ENCODE assay signal across 31 mouse cellular contexts in genomic region chr14:55152951-55153481, GRCm38 (mm10). TPM values are rescaled to one million over a fixed set of nuclear protein-coding genes. Genes with fewer than 3 reads are reported as not detected.
DNase-seq lines count a peak whose midpoint lies in the region; ATAC-seq lines count a peak whose summit lies in the region.
"Had no signal": no experiment of that assay in that cellular context is flagged by ENCODE, and none has a peak within 500 bp of the region (broad histone marks: within the 10 kb centered on the region; RNA-seq: fewer than 3 reads in every experiment).

No protein-coding gene starts in this region.

- H3K4me3 ChIP-seq in kidney, embryonic 14.5 days (ENCODE audit: low read length), result no peak overlapping the region
- peak overlapping the region; percentile 5 for H3K4me3 ChIP-seq in megakaryocyte, embryonic 14.5 days (replicated peaks)
- H3K4me3 ChIP-seq: embryonic facial prominence, embryonic 10.5 days; embryonic facial prominence, embryonic 15.5 days; heart, embryonic 10.5 days; heart, embryonic 15.5 days; hindbrain, embryonic 13.5 days; layer of hippocampus, adult 2 months; limb, embryonic 13.5 days; liver, embryonic 13.5 days; midbrain, embryonic 10.5 days; midbrain, embryonic 15.5 days; neural tube, embryonic 15.5 days had no signal

- DNase-seq in kidney, adult 11 months, result peak; percentile 48
- DNase-seq in kidney, adult 9 months, result peak; percentile 49
- DNase-seq in yolk sac, embryonic 10.5 days (ENCODE audit: low spot score), result peak; percentile 24
- DNase-seq: adrenal gland, postnatal 10 days; cerebellum, adult 8-10 months; cerebellum, postnatal 25 days; gastrocnemius, postnatal 14 days; liver, embryonic 13.5 days; lung, adult 18-20 months; lung, postnatal 4 days; right cerebral cortex, postnatal 4 days had no signal

- no peak overlapping the region for H3K9ac ChIP-seq in kidney, embryonic 14.5 days (ENCODE audit: low read depth, low read length)
- H3K9ac ChIP-seq: embryonic facial prominence, embryonic 15.5 days; heart, embryonic 15.5 days; hindbrain, embryonic 13.5 days; limb, embryonic 13.5 days; liver, embryonic 13.5 days; midbrain, embryonic 15.5 days; neural tube, embryonic 15.5 days had no signal

- no peaks in the 10 kb centered on the region for H3K9me3 ChIP-seq in kidney, embryonic 14.5 days (ENCODE audit: control insufficient read depth, low read length)
- H3K9me3 ChIP-seq in megakaryocyte, embryonic 14.5 days, result no peaks in the 10 kb centered on the region
- H3K9me3 ChIP-seq: embryonic facial prominence, embryonic 10.5 days; embryonic facial prominence, embryonic 15.5 days; heart, embryonic 10.5 days; heart, embryonic 15.5 days; hindbrain, embryonic 13.5 days; limb, embryonic 13.5 days; liver, embryonic 13.5 days; midbrain, embryonic 10.5 days; midbrain, embryonic 15.5 days; neural tube, embryonic 15.5 days had no signal

- no peak for ATAC-seq in kidney, embryonic 14.5 days (ENCODE audit: low FRiP score, low TSS enrichment)
- ATAC-seq in megakaryocyte, adult 5-6 weeks (ENCODE audit: poor library complexity, severe bottlenecking), result no peak
- no peak for ATAC-seq in megakaryocyte-erythroid progenitor cell, adult 5-6 weeks (replicated peaks; ENCODE audit: low FRiP score, low TSS enrichment, poor library complexity, severe bottlenecking)
- ATAC-seq: CD4-positive, CD25-positive, alpha-beta regulatory T cell, adult 4 months; forebrain, embryonic 14.5 days; lung, postnatal 0 days; midbrain, embryonic 15.5 days had no signal

- no peak overlapping the region for H3K4me2 ChIP-seq in kidney, embryonic 14.5 days (replicated peaks; ENCODE audit: low read depth, low read length)
- H3K4me2 ChIP-seq: embryonic facial prominence, embryonic 15.5 days; heart, embryonic 15.5 days; hindbrain, embryonic 13.5 days; limb, embryonic 13.5 days; liver, embryonic 13.5 days; midbrain, embryonic 15.5 days; neural tube, embryonic 15.5 days had no signal

- no peak overlapping the region for H3K27ac ChIP-seq in kidney, embryonic 14.5 days (ENCODE audit: low read depth, low read length)
- H3K27ac ChIP-seq: embryonic facial prominence, embryonic 10.5 days; embryonic facial prominence, embryonic 15.5 days; heart, embryonic 10.5 days; heart, embryonic 15.5 days; hindbrain, embryonic 13.5 days; kidney, postnatal 0 days; layer of hippocampus, adult 2 months; limb, embryonic 13.5 days; liver, embryonic 13.5 days; midbrain, embryonic 10.5 days; midbrain, embryonic 15.5 days; neural tube, embryonic 15.5 days had no signal

- no peaks in the 10 kb centered on the region for H3K27me3 ChIP-seq in kidney, embryonic 14.5 days (ENCODE audit: control insufficient read depth, insufficient read depth, low read length)
- H3K27me3 ChIP-seq in megakaryocyte, embryonic 14.5 days (replicated peaks), result peaks cover 11% of the 10 kb centered on the region
- H3K27me3 ChIP-seq: embryonic facial prominence, embryonic 15.5 days; heart, embryonic 15.5 days; hindbrain, embryonic 13.5 days; limb, embryonic 13.5 days; liver, embryonic 13.5 days; midbrain, embryonic 15.5 days; neural tube, embryonic 15.5 days had no signal

- H3K36me3 ChIP-seq in kidney, embryonic 14.5 days (ENCODE audit: control insufficient read depth, insufficient read depth, low read length), result no peaks in the 10 kb centered on the region
- H3K36me3 ChIP-seq in megakaryocyte, embryonic 14.5 days (replicated peaks; ENCODE audit: low read length), result no peaks in the 10 kb centered on the region
- H3K36me3 ChIP-seq: embryonic facial prominence, embryonic 10.5 days; embryonic facial prominence, embryonic 15.5 days; heart, embryonic 10.5 days; heart, embryonic 15.5 days; hindbrain, embryonic 13.5 days; limb, embryonic 13.5 days; liver, embryonic 13.5 days; midbrain, embryonic 10.5 days; midbrain, embryonic 15.5 days; neural tube, embryonic 15.5 days had no signal

- 67% methylated on average over 16 of the region's 16 CpGs for WGBS in kidney, embryonic 14.5 days

- no peaks in the 10 kb centered on the region for H3K4me1 ChIP-seq in kidney, embryonic 14.5 days (ENCODE audit: control insufficient read depth, insufficient read depth, low read length)
- peaks cover 46% of the 10 kb centered on the region for H3K4me1 ChIP-seq in megakaryocyte, embryonic 14.5 days
- H3K4me1 ChIP-seq: embryonic facial prominence, embryonic 15.5 days; heart, embryonic 15.5 days had no signal

RNA-seq across cellular contexts. Expression of gene Jph4, which starts 36.3 kb away (rescaled TPM):
- 0.43 and 0.55 TPM in 2 replicates for polyA plus RNA-seq in kidney, embryonic 14.5 days (2014; fragmentation: Nextera tagmentation; extraction: Ambion mirVana)
- polyA plus RNA-seq in megakaryocyte, embryonic 14.5 days (2012; ENCODE audit: insufficient read depth, low replicate concordance), result 0.21 and 1.4 TPM in 2 replicates
- not detected in 2 replicates for total RNA-seq in megakaryocyte, adult 5-6 weeks (2015)
- not detected in 2 replicates for total RNA-seq in megakaryocyte, adult 5-6 weeks (2017)
- not detected in 2 replicates for total RNA-seq in megakaryocyte-erythroid progenitor cell, adult 5-6 weeks (2014; fragmentation: Nextera tagmentation)
- 0.05 TPM in 1 of 2 replicates, not detected in the other for total RNA-seq in megakaryocyte-erythroid progenitor cell, adult 5-6 weeks (2017)
- total RNA-seq: granulocyte monocyte progenitor cell, adult 5-6 weeks; heart, postnatal 25 days had no signal
- polyA plus RNA-seq: CD4-positive, CD25-positive, alpha-beta regulatory T cell, adult 4 months had no signal

RNA-seq across cellular contexts. Expression of gene Ap1g2, which starts 46.6 kb away (rescaled TPM):
- 11.4 and 17.8 TPM in 2 replicates for polyA plus RNA-seq in kidney, embryonic 14.5 days (2014; fragmentation: Nextera tagmentation; extraction: Ambion mirVana)
- 8.5 and 13.4 TPM in 2 replicates for polyA plus RNA-seq in megakaryocyte, embryonic 14.5 days (2012; ENCODE audit: insufficient read depth, low replicate concordance)
- total RNA-seq in megakaryocyte, adult 5-6 weeks (2015), result 43.2 and 46.7 TPM in 2 replicates
- 11.8 and 18.3 TPM in 2 replicates for total RNA-seq in megakaryocyte, adult 5-6 weeks (2017)
- total RNA-seq in megakaryocyte-erythroid progenitor cell, adult 5-6 weeks (2014; fragmentation: Nextera tagmentation), result 66.7 and 109 TPM in 2 replicates
- 13.3 and 27.0 TPM in 2 replicates for total RNA-seq in megakaryocyte-erythroid progenitor cell, adult 5-6 weeks (2017)

RNA-seq across cellular contexts. Expression of gene Thtpa, which starts 58.4 kb away (rescaled TPM):
- polyA plus RNA-seq in kidney, embryonic 14.5 days (2014; fragmentation: Nextera tagmentation; extraction: Ambion mirVana), result 14.5 and 21.8 TPM in 2 replicates
- polyA plus RNA-seq in megakaryocyte, embryonic 14.5 days (2012; ENCODE audit: insufficient read depth, low replicate concordance), result 2.4 and 2.9 TPM in 2 replicates
- 5.4 and 6.9 TPM in 2 replicates for total RNA-seq in megakaryocyte, adult 5-6 weeks (2015)
- total RNA-seq in megakaryocyte, adult 5-6 weeks (2017), result 5.9 and 7.2 TPM in 2 replicates
- 9.2 and 10.4 TPM in 2 replicates for total RNA-seq in megakaryocyte-erythroid progenitor cell, adult 5-6 weeks (2014; fragmentation: Nextera tagmentation)
- 5.1 and 6.4 TPM in 2 replicates for total RNA-seq in megakaryocyte-erythroid progenitor cell, adult 5-6 weeks (2017)
